Mouse (Mus musculus): ENCODE measurements around the gene Snrnp27.

Gene Snrnp27

DNA sequence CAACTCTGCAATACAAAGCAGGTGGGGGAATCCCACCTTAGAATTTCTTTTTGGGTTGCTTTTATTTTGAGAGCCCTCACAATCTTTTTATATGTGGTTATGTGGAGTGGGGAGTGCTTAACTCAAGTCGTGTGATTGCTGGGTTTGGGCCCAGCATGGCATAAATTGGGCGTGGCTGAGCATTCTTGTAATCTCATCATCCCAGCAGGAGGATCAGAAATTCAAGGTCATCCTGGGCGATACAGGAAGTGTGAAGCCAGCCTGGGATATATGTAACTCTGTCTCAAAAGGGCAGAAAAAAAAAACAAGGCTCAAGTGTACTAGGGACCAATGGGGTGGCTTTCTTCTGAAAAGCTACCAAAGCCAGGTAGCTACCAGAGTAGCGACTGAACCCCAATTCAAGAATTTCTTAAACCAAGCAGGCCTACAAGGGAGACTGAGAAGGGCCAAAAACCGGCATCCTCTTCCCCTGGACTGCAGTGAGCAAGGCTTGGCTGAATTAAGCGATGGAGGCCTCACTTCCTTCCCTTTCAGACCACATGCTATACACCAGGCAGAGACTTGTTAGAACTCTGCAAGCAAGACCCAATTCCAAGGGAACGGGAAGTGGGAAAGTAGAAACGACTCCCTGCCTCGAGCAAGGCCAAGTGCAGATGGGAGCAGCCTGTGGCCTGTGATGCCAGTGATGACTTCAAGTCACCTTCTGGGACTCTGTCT is 24.0 kb downstream of the Snrnp27 start:
- DNase-seq, result no peak

DNA sequence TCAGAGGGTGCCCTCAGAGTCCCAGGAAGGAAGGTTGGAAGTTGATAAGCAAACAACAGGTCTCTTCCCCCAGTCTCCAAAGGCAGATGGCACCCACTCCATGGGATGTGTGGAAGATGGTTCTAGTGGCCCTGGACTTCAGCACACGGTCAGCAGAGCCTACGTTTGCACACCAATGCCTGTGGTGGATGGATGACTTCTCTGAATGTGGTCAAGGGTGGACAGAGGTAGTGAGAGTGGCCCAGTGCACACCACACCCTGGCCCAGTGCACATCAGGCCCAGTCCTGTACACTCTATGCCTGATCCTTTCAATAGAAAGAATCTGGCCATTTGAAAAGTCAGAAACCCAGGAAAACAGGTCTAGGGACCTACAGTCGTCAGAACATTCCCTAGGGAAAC is 25.8 kb downstream of the Snrnp27 start:
- no peak for DNase-seq

DNA sequence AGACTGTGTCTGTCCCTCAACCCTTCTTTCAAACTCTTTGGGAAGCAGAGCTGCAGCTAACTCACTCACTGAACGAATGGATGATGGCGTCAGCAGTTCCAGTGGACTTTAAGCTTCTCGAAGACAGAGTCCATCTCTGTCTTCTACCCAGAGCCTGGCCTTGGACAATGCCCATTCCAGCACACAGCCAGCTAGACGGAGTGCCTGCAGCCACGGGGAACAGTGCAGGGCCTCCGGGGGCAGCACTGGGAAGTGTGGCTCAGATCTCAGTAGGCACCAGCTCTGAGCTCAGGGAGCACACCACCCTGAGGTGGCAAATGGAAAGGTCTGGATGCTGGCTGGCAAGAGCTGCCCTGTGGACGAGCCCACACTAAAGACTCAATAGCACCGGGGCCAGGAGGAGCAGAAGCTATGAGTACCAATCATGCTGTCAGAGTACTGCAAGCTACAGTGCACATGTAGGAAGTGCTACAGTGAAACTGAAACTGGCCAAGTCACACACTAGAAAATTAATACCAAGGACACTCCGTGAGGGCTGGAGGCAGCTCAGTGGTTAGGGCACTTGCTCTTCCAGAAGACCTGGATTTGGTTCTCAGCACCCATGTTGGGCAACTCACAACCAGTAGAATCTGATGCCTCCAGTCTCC is 29.9 kb downstream of the Snrnp27 start:
- peak; percentile 23 for DNase-seq

DNA sequence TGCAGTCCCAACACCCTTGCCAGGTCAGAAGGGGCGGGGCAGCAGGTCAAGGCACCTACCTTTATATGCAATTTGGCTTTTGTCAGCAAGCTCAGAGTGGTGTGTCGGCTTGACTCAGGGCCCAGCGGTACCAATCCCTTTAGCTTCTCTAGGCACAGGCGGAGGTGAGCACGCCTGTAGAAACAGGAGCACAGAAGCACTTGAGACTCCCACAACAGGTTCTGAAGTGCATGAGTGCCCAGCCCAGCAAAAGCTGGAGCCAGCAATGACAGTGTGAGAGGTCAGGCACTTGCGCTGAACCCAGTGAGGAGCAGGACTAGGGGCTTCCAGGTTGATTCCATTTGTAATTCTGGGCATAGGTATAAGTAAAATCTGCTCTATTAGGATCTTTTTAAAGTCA is 31.3 kb downstream of the Snrnp27 start:
- DNase-seq, result no peak

DNA sequence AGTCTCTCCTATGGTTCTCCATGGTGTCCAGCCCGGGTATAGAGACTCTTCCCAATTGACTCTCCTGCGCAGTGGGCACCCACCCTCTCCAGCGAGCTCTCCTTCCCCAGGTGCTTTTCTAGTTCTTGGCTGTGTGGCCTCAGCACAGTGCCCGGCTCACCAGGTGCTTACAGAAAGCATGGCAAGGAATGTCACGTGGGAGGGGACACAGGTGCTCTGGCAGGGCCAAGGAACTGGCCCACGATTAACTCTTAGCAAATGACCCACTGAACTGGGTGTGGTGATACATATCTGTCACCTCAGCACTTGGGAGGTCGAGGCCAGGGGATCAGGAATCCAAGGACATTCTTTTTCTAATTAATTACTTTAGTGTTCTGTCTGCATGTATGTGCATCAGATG is 38.2 kb downstream of the Snrnp27 start:
- no peak for DNase-seq

DNA sequence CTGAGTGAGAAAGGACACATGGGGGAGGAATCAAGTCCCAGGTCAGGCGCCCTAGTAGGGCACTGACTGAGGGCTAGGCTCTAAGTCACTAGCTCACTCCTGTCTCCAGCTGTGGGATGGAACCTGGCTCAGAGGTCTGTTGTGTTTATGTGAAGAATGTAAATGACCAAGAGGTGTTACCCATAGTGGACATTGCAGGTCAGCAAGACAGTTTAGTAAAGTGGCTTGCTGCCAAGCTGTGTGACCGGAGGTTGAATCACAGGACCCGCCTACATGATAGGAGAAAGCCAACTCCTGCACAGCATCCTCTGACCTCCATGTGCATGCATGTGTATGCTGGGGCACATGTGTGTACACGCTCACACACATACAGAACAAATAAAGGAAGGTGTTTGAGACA is 38.8 kb downstream of the Snrnp27 start:
- DNase-seq, result no peak

DNA sequence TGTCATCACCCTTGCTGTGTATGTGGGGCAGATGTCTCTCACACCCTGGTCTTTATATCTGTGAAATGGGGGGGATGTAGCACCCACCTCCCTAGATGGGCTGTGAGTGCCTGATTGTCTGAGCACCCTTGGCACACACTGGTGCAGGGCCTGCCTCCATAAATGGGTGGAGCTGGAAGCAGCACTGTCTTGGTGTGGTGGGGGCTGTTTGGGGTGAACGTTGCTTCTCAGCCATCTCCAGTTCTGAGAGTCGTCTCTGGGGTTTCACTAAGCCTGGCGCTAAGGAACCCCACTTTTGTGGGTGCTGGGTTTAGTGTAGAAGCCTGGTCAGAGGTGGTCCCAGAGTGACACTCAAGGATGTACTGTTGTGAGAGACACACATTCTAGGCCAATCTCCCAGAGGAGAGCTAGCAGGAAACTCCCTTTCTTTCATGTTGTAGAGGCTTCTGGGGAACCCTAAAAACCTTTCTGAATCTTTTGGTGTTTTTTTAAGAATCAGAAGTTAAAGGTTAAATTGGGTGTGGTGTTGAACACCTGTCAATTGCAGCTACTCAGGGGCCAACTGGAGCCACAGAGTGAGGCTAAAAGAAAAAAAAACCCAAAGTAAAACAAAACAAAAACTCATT is 39.4 kb downstream of the Snrnp27 start:
- no peak for DNase-seq

DNA sequence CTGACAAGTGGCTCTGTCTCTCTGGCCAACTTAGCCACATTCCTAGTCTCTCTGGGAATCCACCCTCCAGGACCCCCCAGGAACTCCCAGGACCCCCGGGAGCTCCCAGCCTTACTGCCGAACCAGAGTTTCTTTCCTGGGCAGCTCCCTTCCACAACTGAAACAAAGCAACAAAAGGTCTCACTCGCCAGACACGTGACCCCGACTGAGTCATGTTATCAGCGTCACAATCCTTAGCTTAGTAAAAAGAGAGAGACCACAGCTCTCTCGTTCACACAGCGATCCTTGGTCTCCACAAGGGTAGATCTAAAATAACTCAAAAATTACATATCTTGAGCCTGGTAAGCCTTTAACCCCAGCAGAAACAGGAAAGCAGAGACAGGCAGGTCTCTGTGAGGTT is 42.6 kb downstream of the Snrnp27 start:
- no peak for DNase-seq

DNA sequence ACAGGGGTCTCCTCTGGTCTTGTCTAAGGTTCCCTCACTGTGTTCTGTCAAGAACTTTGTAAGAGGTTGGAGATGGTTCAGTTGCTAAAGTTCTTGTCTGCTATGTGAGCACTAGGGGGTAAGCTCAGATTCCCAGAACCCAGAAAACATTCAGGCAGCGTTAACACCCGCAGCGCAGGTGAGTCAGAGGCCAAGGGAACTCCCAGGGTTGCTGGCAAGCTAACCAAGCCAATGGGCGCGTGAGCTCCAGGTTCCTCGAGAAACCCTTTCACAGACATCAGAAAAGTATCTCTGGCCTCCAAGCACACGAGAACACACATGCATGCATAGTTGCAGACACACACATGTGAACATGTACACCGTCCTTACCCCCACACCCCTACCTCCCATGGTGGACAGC is 43.5 kb downstream of the Snrnp27 start:
- no peak for DNase-seq

DNA sequence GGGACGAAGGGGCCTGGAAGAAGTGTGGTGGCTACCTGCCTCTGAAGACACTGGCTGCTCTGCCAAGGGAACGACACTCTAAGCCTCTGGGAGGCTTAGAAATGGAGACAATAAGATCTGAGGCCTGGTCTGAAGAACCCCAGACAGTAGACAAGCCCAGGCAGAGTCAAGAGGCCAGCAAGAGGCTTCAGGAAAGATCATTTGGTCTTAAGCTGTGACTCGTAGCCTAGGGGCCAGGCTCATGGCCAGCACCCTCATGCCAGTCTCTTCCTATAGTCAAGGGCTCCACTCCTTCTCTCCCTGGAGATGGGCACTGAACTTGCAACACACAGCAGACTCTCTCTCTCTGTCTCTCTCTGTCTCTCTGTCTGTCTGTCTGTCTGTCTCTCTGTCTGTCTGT is 44.2 kb downstream of the Snrnp27 start:
- no peak for DNase-seq

DNA sequence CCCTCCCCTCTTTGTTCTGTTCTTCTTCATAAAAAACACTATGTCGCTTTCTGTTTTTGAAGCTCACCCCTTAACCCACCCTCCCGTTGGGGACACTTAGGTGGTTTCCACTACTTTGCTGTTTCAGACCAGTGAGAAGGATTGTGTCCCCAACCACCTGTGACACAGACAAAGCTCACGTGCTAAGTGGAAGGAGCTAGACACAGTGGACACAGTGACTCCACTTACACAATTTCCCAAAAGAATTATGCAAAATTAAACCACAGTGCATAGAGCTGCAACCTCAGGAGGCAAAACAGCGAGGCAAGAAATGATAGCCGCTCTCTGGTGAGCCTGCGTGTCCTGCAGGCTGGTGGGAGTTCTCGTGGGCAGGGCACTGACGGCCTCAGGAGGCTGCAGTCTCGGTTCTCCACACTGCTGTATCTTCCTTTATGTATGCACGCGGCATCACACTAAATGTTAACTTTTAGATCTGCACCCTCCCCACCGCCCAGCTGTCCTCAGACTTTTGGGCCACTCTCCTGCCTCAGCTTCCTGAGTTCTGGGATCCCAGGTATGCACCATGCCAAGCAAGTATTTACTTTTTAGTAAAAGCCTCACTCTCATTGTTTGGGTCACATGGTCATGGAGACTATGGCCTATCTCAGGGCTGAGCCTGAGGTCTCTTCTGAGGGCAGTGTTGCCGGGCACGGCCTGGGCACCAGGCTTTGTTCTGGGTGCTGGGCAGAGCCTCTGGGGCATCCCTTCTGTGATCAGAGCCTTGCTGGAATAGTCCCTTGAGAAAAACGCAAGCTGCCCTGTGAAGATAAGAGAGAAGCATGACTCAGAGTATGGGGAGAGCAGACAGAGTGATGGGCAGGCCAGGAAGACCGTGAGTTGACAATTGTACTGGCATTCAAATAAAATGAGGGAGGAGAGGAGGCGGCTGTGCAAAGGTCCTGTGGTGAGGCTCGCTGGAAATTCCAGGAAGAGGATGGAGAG is 44.9 kb downstream of the Snrnp27 start:
- DNase-seq, result no peak

DNA sequence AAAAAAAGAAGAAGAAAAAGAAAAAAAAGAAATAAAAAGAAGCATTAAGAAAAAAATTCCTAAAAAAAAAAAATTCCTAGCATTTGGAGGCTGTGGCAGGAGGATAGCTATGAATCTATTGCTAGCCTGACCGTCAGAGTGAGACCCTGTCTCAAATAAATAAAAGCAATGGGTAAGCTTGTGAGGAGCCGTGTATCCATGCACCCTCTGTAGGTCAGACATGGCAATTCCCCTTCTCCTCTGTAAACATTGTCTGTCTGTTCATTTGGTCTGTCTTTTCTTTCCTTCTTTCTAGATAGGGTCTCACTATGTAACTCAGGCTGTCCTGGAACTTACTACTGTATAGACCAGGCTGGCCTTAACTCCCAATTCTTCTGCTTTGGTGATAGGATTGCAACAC is 45.9 kb downstream of the Snrnp27 start:
- DNase-seq, result no peak

DNA sequence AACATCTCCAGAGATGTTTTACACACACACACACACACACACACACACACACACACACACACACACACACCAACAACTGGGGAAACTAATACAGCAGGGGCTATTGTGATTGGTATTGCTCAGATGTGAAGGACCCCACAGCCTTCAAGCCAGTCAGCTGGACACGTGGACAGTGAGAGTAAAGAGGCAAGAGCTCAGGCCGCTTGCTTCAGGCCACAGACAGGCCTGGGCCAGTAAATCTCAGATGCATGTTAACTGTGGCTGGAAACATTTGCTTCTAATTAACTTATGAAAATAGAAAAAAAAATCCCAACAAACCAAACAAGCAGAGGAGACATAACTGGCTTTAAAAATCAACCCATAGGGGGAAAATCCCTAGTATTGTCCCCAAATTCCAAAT is 46.5 kb downstream of the Snrnp27 start:
- DNase-seq, result no peak

DNA sequence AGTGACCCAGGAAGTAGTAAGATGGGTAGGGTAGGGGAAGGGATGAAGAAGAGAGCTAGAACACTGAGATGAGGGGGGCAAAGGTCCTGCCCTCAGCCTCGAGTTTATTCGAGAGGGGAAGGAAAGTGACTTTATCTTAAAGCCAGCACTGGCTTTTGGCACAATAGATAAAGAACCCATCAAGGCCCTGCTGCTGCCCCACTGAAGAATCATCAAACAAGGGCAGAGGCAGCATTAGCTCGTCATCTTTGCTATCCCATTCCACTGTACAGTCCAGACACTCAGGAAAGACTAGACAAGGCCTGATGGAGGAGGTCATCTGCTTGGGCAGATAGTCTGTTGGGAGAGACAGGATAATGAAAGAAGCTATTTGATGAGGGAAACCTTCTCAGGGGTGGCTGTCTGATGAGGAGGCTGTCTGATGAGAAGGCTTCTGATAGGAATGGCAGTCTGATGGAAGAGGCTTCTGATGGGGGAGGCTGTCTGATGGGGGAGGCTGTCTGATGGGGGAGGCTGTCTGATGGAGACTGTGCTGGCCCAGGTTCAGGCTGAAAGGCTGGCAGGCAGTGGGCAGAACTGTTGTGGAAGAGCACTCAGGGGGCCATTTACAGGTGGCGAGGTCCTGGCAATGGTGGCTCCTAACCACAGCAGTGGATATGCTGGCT is 47.0 kb downstream of the Snrnp27 start:
- no peak for DNase-seq

DNA sequence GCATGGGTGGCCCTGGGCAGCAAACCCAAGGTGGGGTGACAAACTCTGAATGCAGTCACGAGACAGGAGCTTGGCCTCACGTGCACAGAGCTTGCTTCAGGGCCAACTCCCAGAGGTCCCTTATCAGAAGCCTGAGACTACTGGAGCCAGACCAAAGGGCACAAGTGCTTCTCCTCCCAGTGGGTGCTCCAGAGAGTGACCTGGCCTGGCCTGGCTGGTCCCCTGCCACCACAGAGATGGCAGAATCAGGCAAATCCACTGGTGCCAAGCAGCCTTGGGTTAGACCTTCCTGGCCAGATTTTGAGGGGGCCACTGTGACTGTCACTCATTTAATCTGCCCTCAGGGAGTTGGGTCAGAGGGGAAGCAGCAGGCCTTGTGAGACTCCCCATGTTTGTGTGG is 47.8 kb downstream of the Snrnp27 start:
- no peak for DNase-seq

DNA sequence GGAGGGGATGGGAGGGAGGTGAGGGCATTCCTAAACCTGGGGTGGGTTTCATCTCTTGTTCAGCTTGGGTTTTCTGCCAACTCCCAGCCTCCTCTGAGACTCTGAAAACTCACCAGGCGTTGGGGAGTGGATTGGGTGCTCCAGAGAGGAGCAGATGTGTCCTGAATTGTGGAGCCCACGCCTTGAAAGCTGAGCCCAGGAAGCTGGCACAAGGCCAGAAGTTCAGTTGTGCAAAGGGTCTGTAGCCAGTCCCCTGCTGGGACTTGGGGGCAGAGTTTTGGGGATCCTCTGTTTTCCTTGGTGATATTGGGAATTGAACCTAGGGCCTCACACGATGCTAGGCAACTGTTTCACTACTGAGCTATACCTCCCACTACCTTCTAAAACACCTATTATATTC is 54.2 kb downstream of the Snrnp27 start:
- no peak for DNase-seq

DNA sequence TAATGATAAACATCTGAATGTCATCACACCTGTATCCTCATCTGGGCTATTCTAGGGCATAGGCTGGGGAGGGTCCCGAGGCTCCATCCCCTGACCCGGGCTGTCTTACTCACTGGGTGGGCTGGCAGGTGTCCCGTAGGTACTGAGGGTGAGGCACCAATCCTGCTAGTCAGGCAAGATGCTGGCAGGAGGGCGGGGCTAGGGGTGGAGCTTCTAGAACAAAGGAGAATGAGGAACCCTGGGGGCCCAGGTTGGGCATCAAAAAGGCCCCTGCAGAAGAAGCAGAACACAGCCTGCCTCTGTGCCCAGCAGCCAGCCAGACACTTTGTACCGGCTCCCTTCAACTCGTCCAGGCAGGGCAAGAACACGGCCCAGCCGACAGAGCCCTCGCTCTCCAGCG is 56.4 kb downstream of the Snrnp27 start, which contains the start of gene Asprv1:
Asprv1 (plus strand) TSS at position 219 of the 400 bp plus-strand sequence.
- no peak for DNase-seq
